Mouse (Mus musculus) heart, embryonic 16.5 days (tissue): ENCODE results near the gene Tmem201. TPM values are rescaled to one million over a fixed set of nuclear protein-coding genes. Genes with fewer than 3 reads are reported as not detected.

Experiments
- ATAC-seq: fragments of 200-750 bp; cut with Nextera tagmentation; replicated peaks from 2 replicates; pipeline ENCODE4 v1.8.0; 2017; ENCODE audit warnings: moderate number of reproducible peaks; ENCODE audit not compliant: insufficient read depth, low FRiP score; ENCODE audit errors: extremely low read depth
- H3K27ac ChIP-seq: fragments of 300-500 bp; sonication (generic); 2 replicates; pipeline ENCODE4 v1.5.1; 2014; ENCODE audit warnings: mild to moderate bottlenecking, low read length, control low read depth, moderate library complexity
- H3K27me3 ChIP-seq: fragments of 300-500 bp; sonication (generic); 2 replicates; pipeline ENCODE4 v1.6.1; 2014; ENCODE audit warnings: low read length, mixed read lengths; ENCODE audit not compliant: control insufficient read depth, insufficient read depth
- H3K36me3 ChIP-seq: fragments of 300-500 bp; sonication (generic); 2 replicates; pipeline ENCODE4 v1.6.1; 2014; ENCODE audit not compliant: control insufficient read depth, insufficient read depth
- H3K4me1 ChIP-seq: fragments of 300-500 bp; sonication (generic); 2 replicates; pipeline ENCODE4 v1.6.1; 2014; ENCODE audit warnings: low read length, mixed read lengths; ENCODE audit not compliant: control insufficient read depth, insufficient read depth
- H3K4me2 ChIP-seq: fragments of 300-500 bp; sonication (generic); 2 replicates; pipeline ENCODE4 v1.6.1; 2014; ENCODE audit warnings: low read depth, mild to moderate bottlenecking, control low read depth, low read length
- H3K4me3 ChIP-seq: fragments of 300-500 bp; sonication (generic); 2 replicates; pipeline ENCODE4 v1.5.1; 2014; ENCODE audit warnings: mild to moderate bottlenecking, control low read depth, low read length
- H3K9ac ChIP-seq: fragments of 300-500 bp; sonication (generic); 2 replicates; pipeline ENCODE4 v1.6.1; 2014; ENCODE audit warnings: low read length, control low read depth
- H3K9me3 ChIP-seq: fragments of 300-500 bp; sonication (generic); replicated peaks from 2 replicates; pipeline ENCODE4 v1.6.1; 2016; ENCODE audit warnings: low read length; ENCODE audit not compliant: control insufficient read depth
- WGBS: fragments of 180-500 bp; shearing (Covaris S2); extraction: QIAGEN DNeasy Blood & Tissue Kit; methylation state at CpG from one replicate; pipeline ENCODE4 v1.1.7; 2014; 5-methylcytosine and 5-hydroxymethylcytosine counted together
- polyA plus RNA-seq: library from polyadenylated mRNA; unstranded; fragments of >200 nt; fragmentation: Nextera tagmentation; extraction: Ambion mirVana; gene quantifications from 2 replicates; pipeline ENCODE4 v1.2.1, GENCODE M21; 2015

Tmem201 gene
- 46.4 and 52.3 TPM in 2 replicates for polyA plus RNA-seq

GRCm38 (mm10) chr4:149737383-149738324 is at the start of gene Tmem201:
Gene Tmem201, minus strand, starts transcription at chr4:149738044.
- Histone ChIP-seq H3K27me3 (no peaks in the 10 kb centered on the region), H3K9me3 (no peaks in the 10 kb centered on the region), H3K4me3 (peak within 1 kb of the TSS; percentile 88), H3K36me3 (no peaks in the 10 kb centered on the region), H3K4me1 (peaks cover 45% of the 10 kb centered on the region), H3K9ac (peak within 1 kb of the TSS; percentile 93), H3K27ac (peak within 1 kb of the TSS; percentile 86), H3K4me2 (peak within 1 kb of the TSS; percentile 95)
- peak; percentile 86 for ATAC-seq
- WGBS: under 1% methylated on average over 97 of the region's 97 CpGs

GRCm38 (mm10) chr4:149784901-149785300 is 47.1 kb upstream of the Tmem201 start:
- Histone ChIP-seq H3K4me1 (peaks cover 8% of the 10 kb centered on the region), H3K27me3 (no peaks in the 10 kb centered on the region)
- WGBS: 76% methylated on average over 5 of the region's 5 CpGs

GRCm38 (mm10) chr4:149784371-149784770 is 46.5 kb upstream of the Tmem201 start:
- no peaks in the 10 kb centered on the region for H3K27me3 ChIP-seq
- WGBS: 58% methylated on average over 9 of the region's 9 CpGs
- ATAC-seq: no peak
- H3K4me2 ChIP-seq: no peak overlapping the region
- H3K27ac ChIP-seq: peak overlapping the region; percentile 12; the same call in 1 of the 2 replicates
- H3K9me3 ChIP-seq: no peaks in the 10 kb centered on the region; the same call in 1 of the 2 replicates
- no peaks in the 10 kb centered on the region for H3K36me3 ChIP-seq
- H3K4me1 ChIP-seq: peaks cover 6% of the 10 kb centered on the region
- H3K9ac ChIP-seq: peak overlapping the region; percentile 15; the same call in 1 of the 2 replicates
- no peak overlapping the region for H3K4me3 ChIP-seq

More at GRCm38 (mm10) chr4:149784901-149785300, 47.1 kb upstream of the Tmem201 start:
- ATAC-seq: no peak
- Histone ChIP-seq H3K4me2 (no peak overlapping the region), H3K4me3 (no peak overlapping the region), H3K27ac (no peak overlapping the region), H3K36me3 (no peaks in the 10 kb centered on the region), H3K9ac (no peak overlapping the region), H3K9me3 (no peaks in the 10 kb centered on the region; the same call in 1 of the 2 replicates)

- H3K9me3 ChIP-seq: no peaks in the 10 kb centered on the region; the same call in 1 of the 2 replicates
- peaks cover 6% of the 10 kb centered on the region; the same call in 1 of the 2 replicates for H3K4me1 ChIP-seq
- WGBS: 62% methylated on average over 8 of the region's 8 CpGs
- H3K27me3 ChIP-seq: no peaks in the 10 kb centered on the region
- no peak overlapping the region for H3K27ac ChIP-seq
- no peaks in the 10 kb centered on the region for H3K36me3 ChIP-seq
- H3K4me3 ChIP-seq: no peak overlapping the region
- no peak overlapping the region for H3K9ac ChIP-seq
- no peak for ATAC-seq
- no peak overlapping the region for H3K4me2 ChIP-seq
Measured at GRCm38 (mm10) chr4:149782975-149783374, 45.1 kb upstream of the Tmem201 start.

GRCm38 (mm10) chr4:149780565-149781356 is 42.9 kb upstream of the Tmem201 start:
- WGBS: 48% methylated on average over 13 of the region's 13 CpGs
- Histone ChIP-seq H3K9me3 (no peaks in the 10 kb centered on the region; the same call in 1 of the 2 replicates), H3K36me3 (no peaks in the 10 kb centered on the region), H3K4me1 (peaks cover 17% of the 10 kb centered on the region), H3K9ac (no peak overlapping the region), H3K4me3 (no peak overlapping the region), H3K27me3 (no peaks in the 10 kb centered on the region), H3K27ac (no peak overlapping the region), H3K4me2 (no peak overlapping the region)
- no peak for ATAC-seq

GRCm38 (mm10) chr4:149779966-149780365 is 42.1 kb upstream of the Tmem201 start:
- H3K27me3 ChIP-seq: no peaks in the 10 kb centered on the region
- no peak overlapping the region for H3K4me2 ChIP-seq
- no peaks in the 10 kb centered on the region; the same call in 1 of the 2 replicates for H3K9me3 ChIP-seq
- H3K4me1 ChIP-seq: peaks cover 21% of the 10 kb centered on the region
- H3K36me3 ChIP-seq: no peaks in the 10 kb centered on the region
- no peak overlapping the region for H3K4me3 ChIP-seq
- no peak overlapping the region for H3K27ac ChIP-seq
- ATAC-seq: no peak
- no peak overlapping the region for H3K9ac ChIP-seq
- WGBS: 74% methylated on average over 9 of the region's 9 CpGs

GRCm38 (mm10) chr4:149777126-149777525 is 39.3 kb upstream of the Tmem201 start:
- 58% methylated on average over 9 of the region's 9 CpGs for WGBS
- Histone ChIP-seq H3K27me3 (no peaks in the 10 kb centered on the region), H3K4me3 (no peak overlapping the region), H3K36me3 (no peaks in the 10 kb centered on the region), H3K9me3 (no peaks in the 10 kb centered on the region; the same call in 1 of the 2 replicates), H3K4me1 (peaks cover 26% of the 10 kb centered on the region), H3K4me2 (no peak overlapping the region), H3K27ac (peak overlapping the region; percentile 11), H3K9ac (no peak overlapping the region)
- ATAC-seq: no peak

- 35% methylated on average over 8 of the region's 8 CpGs for WGBS
- H3K27ac ChIP-seq: no peak overlapping the region
Measured at GRCm38 (mm10) chr4:149775760-149776362, 38.0 kb upstream of the Tmem201 start.

More at GRCm38 (mm10) chr4:149775760-149776362, 38.0 kb upstream of the Tmem201 start:
- Histone ChIP-seq H3K4me1 (peaks cover 26% of the 10 kb centered on the region), H3K36me3 (no peaks in the 10 kb centered on the region), H3K4me3 (no peak overlapping the region), H3K9ac (no peak overlapping the region; the same call in 1 of the 2 replicates), H3K9me3 (no peaks in the 10 kb centered on the region), H3K4me2 (no peak overlapping the region), H3K27me3 (no peaks in the 10 kb centered on the region)
- no peak for ATAC-seq
